Mouse (Mus musculus) testis, adult 2 months (tissue): Measurements from ENCODE around the gene Iqgap2. TPM values are rescaled to one million over a fixed set of nuclear protein-coding genes. Genes with fewer than 3 reads are reported as not detected.

ENCODE experiments used
- H3K27ac ChIP-seq: fragments of 200-500 bp; 2 replicates; pipeline ENCODE4 v1.5.1; 2012; ENCODE audit warnings: low read depth, low read length; ENCODE audit not compliant: control insufficient read depth, insufficient read depth
- H3K27me3 ChIP-seq: fragments of 200-500 bp; 2 replicates; pipeline ENCODE4 v1.6.1; 2012; ENCODE audit warnings: mild to moderate bottlenecking, low read length, moderate library complexity; ENCODE audit not compliant: control insufficient read depth, insufficient read depth
- H3K36me3 ChIP-seq: fragments of 200-500 bp; 2 replicates; pipeline ENCODE4 v1.6.1; 2012; ENCODE audit warnings: mild to moderate bottlenecking, low read length; ENCODE audit not compliant: control insufficient read depth, insufficient read depth
- H3K4me1 ChIP-seq: fragments of 200-500 bp; 2 replicates; pipeline ENCODE4 v1.6.1; 2012; ENCODE audit warnings: low read length; ENCODE audit not compliant: control insufficient read depth, insufficient read depth
- H3K4me3 ChIP-seq: fragments of 200-500 bp; 2 replicates; pipeline ENCODE4 v1.5.1; 2012; ENCODE audit warnings: low read depth, mild to moderate bottlenecking, low read length, moderate library complexity, mixed read lengths; ENCODE audit not compliant: control insufficient read depth
- CTCF ChIP-seq: fragments of 200-500 bp; IDR thresholded peaks from 2 replicates; pipeline ENCODE4 v1.5.1; 2012; ENCODE audit warnings: low read depth, mild to moderate bottlenecking, inconsistent platforms, low read length, moderate library complexity; ENCODE audit not compliant: control insufficient read depth, insufficient read depth, insufficient replicate concordance
- POLR2A ChIP-seq: fragments of 200-500 bp; IDR thresholded peaks from 2 replicates; pipeline ENCODE4 v1.6.1; 2012; ENCODE audit warnings: low read depth, mild to moderate bottlenecking, inconsistent platforms, low read length, moderate library complexity; ENCODE audit not compliant: control insufficient read depth
- polyA plus RNA-seq: library from polyadenylated mRNA; depleted of rRNA; stranded (reverse); fragments of >200 nt; gene quantifications from 2 replicates; pipeline ENCODE4 v1.2.3, GENCODE M21; 2012

The Iqgap2 gene
- polyA plus RNA-seq, 1 experiment = 2.9 TPM

- Histone ChIP-seq H3K4me3 (no peak overlapping the region), H3K27me3 (no peaks in the 10 kb centered on the region), H3K36me3 (no peaks in the 10 kb centered on the region), H3K27ac (no peak overlapping the region), H3K4me1 (peaks cover 2% of the 10 kb centered on the region)
- no peak for TF ChIP-seq CTCF
- no peak for TF ChIP-seq POLR2A
These were observed 29.5 kb downstream of the Iqgap2 start for GRCm38 (mm10) chr13:95862201-95862600.

DNA sequence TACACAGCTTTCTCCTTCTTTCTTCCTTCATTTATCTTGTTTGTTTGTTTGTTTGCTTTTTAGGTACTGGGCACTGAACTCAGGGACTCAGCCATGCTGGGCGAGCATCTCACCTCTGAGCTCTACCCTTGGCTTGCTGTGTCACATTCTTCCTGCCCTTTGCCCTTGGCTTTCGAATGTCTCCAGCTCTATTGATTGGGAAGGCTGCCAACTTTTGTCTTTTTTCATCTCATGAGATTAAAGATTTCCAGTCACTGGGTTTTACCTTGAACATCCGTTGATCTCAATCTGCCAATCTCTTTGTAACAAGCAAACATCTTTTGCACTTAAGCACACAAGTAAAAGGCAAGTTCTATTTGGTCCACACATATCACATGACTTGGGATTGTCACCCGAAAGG, 32.5 kb downstream of the Iqgap2 start:
- Histone ChIP-seq H3K4me1 (peaks cover 2% of the 10 kb centered on the region), H3K36me3 (no peaks in the 10 kb centered on the region), H3K27ac (no peak overlapping the region), H3K4me3 (no peak overlapping the region), H3K27me3 (no peaks in the 10 kb centered on the region)
- no peak for TF ChIP-seq CTCF
- no peak for TF ChIP-seq POLR2A

DNA sequence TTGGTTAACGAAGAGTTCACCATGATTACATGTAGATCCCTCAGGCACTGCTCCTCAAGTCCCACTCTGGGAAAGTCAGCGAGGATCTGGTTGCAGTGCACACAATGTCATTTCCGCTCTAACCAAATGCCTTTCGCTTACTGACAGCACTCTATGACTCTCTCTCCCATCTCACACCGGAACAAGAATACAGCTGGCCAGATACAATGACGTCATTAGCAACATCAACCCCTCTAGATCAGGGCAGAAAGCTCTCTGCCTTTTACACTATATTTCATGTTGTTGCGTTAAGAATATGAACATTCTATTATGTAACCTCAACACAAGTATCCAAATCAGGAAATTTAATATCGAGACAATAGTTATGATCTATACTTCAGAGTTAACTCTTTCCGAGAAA, 32.9 kb downstream of the Iqgap2 start:
- TF ChIP-seq CTCF = no peak
- TF ChIP-seq POLR2A = no peak
- no peaks in the 10 kb centered on the region for H3K36me3 ChIP-seq
- H3K4me1 ChIP-seq = peaks cover 2% of the 10 kb centered on the region
- H3K27me3 ChIP-seq = no peaks in the 10 kb centered on the region
- H3K4me3 ChIP-seq = no peak overlapping the region
- H3K27ac ChIP-seq = no peak overlapping the region

GRCm38 (mm10) chr13:95855537-95855936, 36.2 kb downstream of the Iqgap2 start:
- H3K4me3 ChIP-seq = no peak overlapping the region
- no peak for TF ChIP-seq CTCF
- TF ChIP-seq POLR2A = no peak
- no peak overlapping the region for H3K27ac ChIP-seq
- no peaks in the 10 kb centered on the region for H3K36me3 ChIP-seq
- no peaks in the 10 kb centered on the region for H3K27me3 ChIP-seq
- peaks cover 2% of the 10 kb centered on the region for H3K4me1 ChIP-seq

DNA sequence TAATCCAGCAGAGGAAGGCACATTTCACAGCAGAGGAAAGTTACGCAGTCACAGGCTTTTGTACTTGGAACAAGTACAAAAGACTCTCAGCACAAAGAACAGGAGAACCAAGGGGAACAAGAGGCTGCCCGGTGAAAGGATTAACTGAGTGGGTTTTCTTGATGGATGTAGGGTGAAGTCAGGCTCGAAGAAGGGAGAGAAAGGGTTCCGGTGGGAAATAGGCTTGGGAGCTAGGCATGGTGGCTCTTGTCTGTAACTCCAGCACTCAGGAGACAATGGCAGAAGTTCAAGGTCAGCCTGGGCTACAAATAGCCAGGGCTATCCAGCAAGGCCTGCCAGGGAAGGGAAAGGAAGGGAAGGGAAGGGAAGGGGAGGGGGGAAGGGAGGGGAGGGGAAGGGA, 40.1 kb downstream of the Iqgap2 start:
- Histone ChIP-seq H3K36me3 (no peaks in the 10 kb centered on the region), H3K4me3 (no peak overlapping the region), H3K27ac (no peak overlapping the region), H3K4me1 (no peaks in the 10 kb centered on the region), H3K27me3 (no peaks in the 10 kb centered on the region)
- TF ChIP-seq POLR2A (no peak), CTCF (no peak)

GRCm38 (mm10) chr13:95850451-95850850, 41.3 kb downstream of the Iqgap2 start:
- H3K4me1 ChIP-seq = no peaks in the 10 kb centered on the region
- H3K27me3 ChIP-seq = no peaks in the 10 kb centered on the region
- TF ChIP-seq POLR2A (no peak), CTCF (no peak)
- H3K27ac ChIP-seq = no peak overlapping the region
- no peak overlapping the region for H3K4me3 ChIP-seq
- no peaks in the 10 kb centered on the region for H3K36me3 ChIP-seq

DNA sequence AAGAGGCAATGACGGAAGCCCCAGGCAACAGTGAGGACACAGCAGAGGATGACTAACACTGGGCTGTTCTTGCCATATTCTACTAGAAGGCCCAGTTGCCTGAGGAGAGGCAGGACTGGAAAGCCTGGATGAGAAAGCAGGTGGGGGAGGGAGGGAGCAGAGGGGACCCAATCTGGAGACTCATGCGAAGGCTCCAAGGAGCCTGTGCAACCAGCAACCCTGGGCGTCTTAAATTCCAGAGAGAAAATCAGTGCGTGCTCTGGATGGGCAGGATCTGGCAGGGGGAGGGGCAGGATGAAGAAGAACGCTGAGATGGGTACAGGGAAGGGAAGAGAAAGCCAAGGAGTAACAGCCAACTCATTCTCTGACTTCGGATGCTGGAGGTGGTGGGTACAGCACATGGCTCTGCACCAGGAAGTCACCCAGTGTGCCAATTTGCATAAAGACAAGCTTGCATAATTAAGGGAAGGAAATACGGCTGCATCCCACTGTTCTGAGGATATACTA, 42.2 kb downstream of the Iqgap2 start:
- no peak overlapping the region for H3K27ac ChIP-seq
- no peaks in the 10 kb centered on the region for H3K4me1 ChIP-seq
- H3K36me3 ChIP-seq = no peaks in the 10 kb centered on the region
- TF ChIP-seq CTCF (no peak), POLR2A (no peak)
- no peak overlapping the region for H3K4me3 ChIP-seq
- no peaks in the 10 kb centered on the region for H3K27me3 ChIP-seq

- Histone ChIP-seq H3K4me1 (no peaks in the 10 kb centered on the region), H3K4me3 (no peak overlapping the region), H3K36me3 (no peaks in the 10 kb centered on the region), H3K27ac (no peak overlapping the region), H3K27me3 (no peaks in the 10 kb centered on the region)
- TF ChIP-seq CTCF (no peak), POLR2A (no peak)
These were observed 45.4 kb downstream of the Iqgap2 start for GRCm38 (mm10) chr13:95846364-95846763.
